Mouse (Mus musculus): Measurements from ENCODE around the gene Ttc36.

GRCm38 (mm10) chr9:44802808-44803450 is at the start of gene Ttc36:
- TF ChIP-seq CTCF (IDR thresholded peaks at IDR 0.05; ENCODE audit: control insufficient read depth, insufficient read depth, insufficient replicate concordance, low read depth, low read length), result no peak
- no peak for TF ChIP-seq POLR2A (IDR thresholded peaks at IDR 0.05; ENCODE audit: control insufficient read depth, low read depth, low read length)
